ENCODE assay signal across 9 mouse cellular contexts in the genomic region with DNA sequence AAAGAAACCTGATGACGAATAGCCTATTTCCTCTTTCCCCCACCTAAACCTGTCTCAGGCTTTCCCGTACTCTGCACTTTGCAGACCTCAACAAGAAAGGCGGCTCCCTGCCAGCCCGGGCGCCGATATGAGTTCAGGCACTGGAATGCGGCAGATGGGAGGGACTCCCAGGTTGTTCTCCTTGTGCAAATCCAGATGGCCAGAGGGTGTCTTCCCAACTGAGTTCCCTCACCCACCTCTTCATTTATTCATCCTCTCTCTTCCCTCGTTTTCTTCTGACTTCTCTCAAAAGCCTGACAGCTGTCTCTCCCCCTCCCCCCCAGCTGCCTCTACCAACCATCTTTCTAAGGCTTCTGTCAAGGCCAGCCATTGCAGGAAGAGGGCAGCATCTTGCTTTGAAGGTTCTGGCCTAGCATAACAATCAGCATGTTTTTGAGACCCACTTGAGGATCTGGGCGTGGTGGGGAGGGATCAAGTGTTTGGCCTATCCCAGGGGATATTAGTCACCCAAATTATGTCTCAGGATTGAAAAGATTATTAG.
DNase-seq lines count a peak whose midpoint lies in the region; TF ChIP-seq lines count a peak whose summit lies in the region.
"Had no signal": no experiment of that assay in that cellular context is flagged by ENCODE, and none has a peak within 500 bp of the region (broad histone marks: within the 10 kb centered on the region; RNA-seq: fewer than 3 reads in every experiment).

No protein-coding gene starts in this region.

- H3K4me3 ChIP-seq in cortical plate, adult 2 months (ENCODE audit: insufficient read depth, low read length): no peak overlapping the region
- peak overlapping the region; percentile 38 for H3K4me3 ChIP-seq in heart, embryonic 10.5 days
- H3K4me3 ChIP-seq in lung, adult 2 months (replicated peaks; ENCODE audit: extremely low read depth, low read depth, low read length): no peak overlapping the region
- H3K4me3 ChIP-seq: liver, embryonic 15.5 days had no signal

- H3K27ac ChIP-seq in cortical plate, adult 2 months (ENCODE audit: insufficient read depth, low read length): no peak overlapping the region
- H3K27ac ChIP-seq in heart, embryonic 10.5 days: peak overlapping the region; percentile 75
- H3K27ac ChIP-seq: liver, embryonic 15.5 days had no signal

- peak; percentile 49 for TF ChIP-seq CTCF in cortical plate, adult 2 months (IDR thresholded peaks at IDR 0.05; ENCODE audit: extremely low read depth, insufficient read depth, low read length)
- peak; percentile 55 for TF ChIP-seq CTCF in lung, adult 2 months (IDR thresholded peaks at IDR 0.05; ENCODE audit: insufficient read depth, low read length)

- peak; percentile 3 for DNase-seq in gastrocnemius, adult 18-20 months (ENCODE audit: low spot score)
- DNase-seq in gastrocnemius, adult 8-10 months (ENCODE audit: low spot score in 2 of 2): no peak
- no peak for DNase-seq in heart, embryonic 10.5 days (ENCODE audit: low spot score)
- peak; percentile 69 for DNase-seq in kidney, postnatal 25 days
- peak; percentile 25 for DNase-seq in lung, adult 2 months
- peak; percentile 46 for DNase-seq in right cerebral cortex, postnatal 14 days
- no peak for DNase-seq in ovary, postnatal 10 days (ENCODE audit: low spot score)

- no peaks in the 10 kb centered on the region for H3K4me1 ChIP-seq in cortical plate, adult 2 months (ENCODE audit: control insufficient read depth, insufficient read depth, low read length)
- H3K4me1 ChIP-seq in heart, embryonic 10.5 days: peaks cover 32% of the 10 kb centered on the region
- peaks cover 2% of the 10 kb centered on the region for H3K4me1 ChIP-seq in lung, adult 2 months (ENCODE audit: control insufficient read depth, insufficient read depth, low read length)

- no peaks in the 10 kb centered on the region for H3K27me3 ChIP-seq in heart, embryonic 10.5 days (ENCODE audit: insufficient read depth, poor library complexity, severe bottlenecking)
- H3K27me3 ChIP-seq: liver, embryonic 15.5 days had no signal

- no peak for TF ChIP-seq POLR2A in cortical plate, adult 2 months (IDR thresholded peaks at IDR 0.05; ENCODE audit: extremely low read depth, insufficient read depth, low read length)
- no peak for TF ChIP-seq POLR2A in lung, adult 2 months (IDR thresholded peaks at IDR 0.05; ENCODE audit: borderline replicate concordance, extremely low read depth, low read depth, low read length)

- WGBS in heart, embryonic 10.5 days: 11% methylated on average over 9 of the region's 9 CpGs
- WGBS in lung, adult 2 months: 22% methylated on average over 9 of the region's 9 CpGs

- H3K36me3 ChIP-seq in heart, embryonic 10.5 days: no peaks in the 10 kb centered on the region
- H3K36me3 ChIP-seq: liver, embryonic 15.5 days had no signal

- no peaks in the 10 kb centered on the region for H3K9me3 ChIP-seq in heart, embryonic 10.5 days
- H3K9me3 ChIP-seq: liver, embryonic 15.5 days had no signal

Comparison
In these comparisons a context has a peak if more than half of its experiments do, and no peak if none do; other contexts are left out.
1. DNase-seq: peak in gastrocnemius, adult 18-20 months (single experiment), kidney, postnatal 25 days (2 of 2), lung, adult 2 months (single experiment) and right cerebral cortex, postnatal 14 days (single experiment); none in gastrocnemius, adult 8-10 months (0 of 2), heart, embryonic 10.5 days (single experiment) and ovary, postnatal 10 days (single experiment).